Comparison of ENCODE assay signal across 10 mouse cellular contexts in genomic region chr6:49212141-49212540, GRCm38 (mm10). TPM values are rescaled to one million over a fixed set of nuclear protein-coding genes. Genes with fewer than 3 reads are reported as not detected.
DNase-seq lines count a peak whose midpoint lies in the region; ATAC-seq and TF ChIP-seq lines count a peak whose summit lies in the region.
"Had no signal": no experiment of that assay in that cellular context is flagged by ENCODE, and none has a peak within 500 bp of the region (broad histone marks: within the 10 kb centered on the region; RNA-seq: fewer than 3 reads in every experiment).

No protein-coding gene starts in this region.

- WGBS in heart, embryonic 11.5 days (ENCODE audit: insufficient replicate concordance): 20% methylated on average over 3 of the region's 4 CpGs
- 14% methylated on average over 2 of the region's 4 CpGs for WGBS in hindbrain, embryonic 11.5 days
- 37% methylated on average over 3 of the region's 4 CpGs for WGBS in liver, embryonic 15.5 days (ENCODE audit: insufficient replicate concordance)

- H3K4me2 ChIP-seq in heart, embryonic 11.5 days: peak overlapping the region; percentile 94
- H3K4me2 ChIP-seq in hindbrain, embryonic 11.5 days (replicated peaks; ENCODE audit: low read depth, low read length): peak overlapping the region; percentile 67
- H3K4me2 ChIP-seq in liver, embryonic 15.5 days: peak overlapping the region; percentile 96

- 0 out of 2 replicates have a peak overlapping the region, but pooled peaks have one; percentile 39 for H3K9ac ChIP-seq in heart, embryonic 11.5 days (ENCODE audit: low read depth, low read length)
- H3K9ac ChIP-seq in hindbrain, embryonic 11.5 days (ENCODE audit: low read depth, low read length): no peak overlapping the region
- no peak overlapping the region for H3K9ac ChIP-seq in liver, embryonic 15.5 days

- DNase-seq in heart, postnatal 10 days: no peak
- peak; percentile 13 for DNase-seq in NIH3T3 (ENCODE audit: low read depth)
- no peak for DNase-seq in hindbrain, embryonic 11.5 days (ENCODE audit: low spot score)
- no peak for DNase-seq in adrenal gland, adult 8-10 months
- no peak for DNase-seq in natural killer cell, adult 2 months (ENCODE audit: low spot score in 2 of 2)
- DNase-seq in left cerebral cortex, adult 2 months (ENCODE audit: extremely low spot score in 1 of 2, low spot score in 2 of 2): no peak
- DNase-seq: B cell, adult 2 months; cerebellum, postnatal 10 days had no signal

- no peak for TF ChIP-seq CTCF in left cerebral cortex, adult 2 months (IDR thresholded peaks at IDR 0.05)

- peak overlapping the region; percentile 89 for H3K4me3 ChIP-seq in heart, embryonic 11.5 days (ENCODE audit: low read depth, low read length)
- peak overlapping the region; percentile 99 for H3K4me3 ChIP-seq in hindbrain, embryonic 11.5 days (ENCODE audit: low read depth, low read length)
- peak overlapping the region; percentile 78; the same call in 1 of the 2 replicates for H3K4me3 ChIP-seq in liver, embryonic 15.5 days (replicated peaks)
- H3K4me3 ChIP-seq in left cerebral cortex, adult 2 months: no peak overlapping the region

- H3K27ac ChIP-seq in heart, embryonic 11.5 days (ENCODE audit: low read depth, low read length): peak overlapping the region; percentile 68
- no peak overlapping the region for H3K27ac ChIP-seq in hindbrain, embryonic 11.5 days (ENCODE audit: low read depth, low read length)
- no peak overlapping the region for H3K27ac ChIP-seq in liver, embryonic 15.5 days (replicated peaks)
- H3K27ac ChIP-seq in left cerebral cortex, adult 2 months: no peak overlapping the region

- H3K9me3 ChIP-seq in heart, embryonic 11.5 days (replicated peaks; ENCODE audit: control insufficient read depth, low read length): no peaks in the 10 kb centered on the region
- no peaks in the 10 kb centered on the region for H3K9me3 ChIP-seq in hindbrain, embryonic 11.5 days (ENCODE audit: control insufficient read depth, low read length)
- no peaks in the 10 kb centered on the region for H3K9me3 ChIP-seq in liver, embryonic 15.5 days (replicated peaks)

- peaks cover 36% of the 10 kb centered on the region for H3K4me1 ChIP-seq in heart, embryonic 11.5 days (ENCODE audit: control insufficient read depth, insufficient read depth, low read length)
- peaks cover 10% of the 10 kb centered on the region; the same call in 1 of the 2 replicates for H3K4me1 ChIP-seq in hindbrain, embryonic 11.5 days (replicated peaks; ENCODE audit: control insufficient read depth, insufficient read depth, low read length)
- H3K4me1 ChIP-seq in liver, embryonic 15.5 days (replicated peaks): peaks cover 61% of the 10 kb centered on the region

- H3K36me3 ChIP-seq in heart, embryonic 11.5 days (ENCODE audit: control insufficient read depth, insufficient read depth, low read length): no peaks in the 10 kb centered on the region
- no peaks in the 10 kb centered on the region for H3K36me3 ChIP-seq in hindbrain, embryonic 11.5 days (ENCODE audit: control insufficient read depth, insufficient read depth, low read length)
- H3K36me3 ChIP-seq in liver, embryonic 15.5 days (replicated peaks): no peaks in the 10 kb centered on the region

- H3K27me3 ChIP-seq in heart, embryonic 11.5 days (ENCODE audit: control insufficient read depth, insufficient read depth, low read length): no peaks in the 10 kb centered on the region
- no peaks in the 10 kb centered on the region for H3K27me3 ChIP-seq in hindbrain, embryonic 11.5 days (ENCODE audit: control insufficient read depth, insufficient read depth, low read length)
- H3K27me3 ChIP-seq in liver, embryonic 15.5 days: no peaks in the 10 kb centered on the region

- intact Hi-C loops in heart, postnatal 10 days (cut with DNase I): no loop called here
- intact Hi-C loops in left cerebral cortex, adult 2 months (cut with DNase I): no loop called here

- ATAC-seq in heart, embryonic 11.5 days (replicated peaks; ENCODE audit: insufficient number of reproducible peaks, low FRiP score, low TSS enrichment): no peak
- ATAC-seq in hindbrain, embryonic 11.5 days (ENCODE audit: low FRiP score): no peak
- no peak for ATAC-seq in liver, embryonic 15.5 days (ENCODE audit: insufficient read depth)

RNA-seq across cellular contexts. Expression of gene Igf2bp3, which starts 2.6 kb away (rescaled TPM):
- 74.4 and 78.3 TPM in 2 replicates for polyA plus RNA-seq in heart, embryonic 11.5 days (2014; fragmentation: Nextera tagmentation; extraction: Ambion mirVana)
- total RNA-seq in heart, postnatal 10 days (2021): 1 to 10 TPM; 4.3 to 4.5 TPM
- polyA plus RNA-seq in hindbrain, embryonic 11.5 days (2014; fragmentation: Nextera tagmentation; extraction: Ambion mirVana): 132 and 133 TPM in 2 replicates
- polyA plus RNA-seq in liver, embryonic 15.5 days (2015; fragmentation: Nextera tagmentation; extraction: Ambion mirVana): 16.3 and 18.5 TPM in 2 replicates
- under 1 TPM in 2 of 4 experiments, not detected in 2; 0.05 to 0.12 TPM for total RNA-seq in adrenal gland, adult 8-10 months (2022)
- under 1 TPM in 1 of 2 experiments, not detected in 1; 0.35 TPM for total RNA-seq in left cerebral cortex, adult 2 months (2021)

RNA-seq across cellular contexts. Expression of gene Tra2a, which starts 51.7 kb away (rescaled TPM):
- 27.3 and 40.4 TPM in 2 replicates for polyA plus RNA-seq in heart, embryonic 11.5 days (2014; fragmentation: Nextera tagmentation; extraction: Ambion mirVana)
- total RNA-seq in heart, postnatal 10 days (2021): 10 to 100 TPM; 28.1 to 36.9 TPM
- polyA plus RNA-seq in hindbrain, embryonic 11.5 days (2014; fragmentation: Nextera tagmentation; extraction: Ambion mirVana): 56.7 and 82.9 TPM in 2 replicates
- polyA plus RNA-seq in liver, embryonic 15.5 days (2015; fragmentation: Nextera tagmentation; extraction: Ambion mirVana): 41.2 and 42.3 TPM in 2 replicates
- 10 to 100 TPM; 55.9 to 86.1 (median 66.6) TPM for total RNA-seq in adrenal gland, adult 8-10 months (2022)
- total RNA-seq in left cerebral cortex, adult 2 months (2021): 10 to 100 TPM; 75.5 to 90.0 TPM
